Mouse (Mus musculus) testis, postnatal 14 days (tissue): ENCODE data around the gene Tars.

Experiments
- DNase-seq: peaks from one replicate; pipeline ENCODE4 v3.0.0; 2021; ENCODE audit warnings: low spot score

Gene Tars

GRCm38 (mm10) chr15:11399356-11400067, at the start of gene Tars:
Tars (minus strand) TSS chr15:11399665.
- peak; percentile 97 for DNase-seq

- DNase-seq, result no peak
Observed at GRCm38 (mm10) chr15:11437361-11437760, 37.9 kb upstream of the Tars start.

GRCm38 (mm10) chr15:11436709-11437280, 37.3 kb upstream of the Tars start:
- no peak for DNase-seq

GRCm38 (mm10) chr15:11426899-11427298, 27.4 kb upstream of the Tars start:
- DNase-seq, result no peak

GRCm38 (mm10) chr15:11413484-11413883, 14.0 kb upstream of the Tars start:
- no peak for DNase-seq

GRCm38 (mm10) chr15:11412542-11412941, 13.1 kb upstream of the Tars start:
- DNase-seq, result no peak

GRCm38 (mm10) chr15:11411846-11412245, 12.4 kb upstream of the Tars start:
- no peak for DNase-seq

- DNase-seq, result no peak
Observed at GRCm38 (mm10) chr15:11408155-11408826, 8.8 kb upstream of the Tars start.

- DNase-seq, result peak; percentile 22
Observed at GRCm38 (mm10) chr15:11407381-11407780, 7.9 kb upstream of the Tars start.

GRCm38 (mm10) chr15:11406769-11407168, 7.3 kb upstream of the Tars start:
- DNase-seq, result peak; percentile 32

GRCm38 (mm10) chr15:11398676-11399350, 652 bp downstream of the Tars start:
- no peak for DNase-seq

GRCm38 (mm10) chr15:11396421-11396820, 3.0 kb downstream of the Tars start:
- DNase-seq, result no peak

- DNase-seq, result no peak
Observed at GRCm38 (mm10) chr15:11392903-11393302, 6.6 kb downstream of the Tars start.

- no peak for DNase-seq
Observed at GRCm38 (mm10) chr15:11383796-11384195, 15.7 kb downstream of the Tars start.

- no peak for DNase-seq
Observed at GRCm38 (mm10) chr15:11382585-11382984, 16.9 kb downstream of the Tars start.

- no peak for DNase-seq
Observed at GRCm38 (mm10) chr15:11380616-11381015, 18.8 kb downstream of the Tars start.

- no peak for DNase-seq
Observed at GRCm38 (mm10) chr15:11380087-11380530, 19.4 kb downstream of the Tars start.

GRCm38 (mm10) chr15:11379431-11380086, 19.9 kb downstream of the Tars start:
- no peak for DNase-seq

GRCm38 (mm10) chr15:11370477-11371085, 28.9 kb downstream of the Tars start:
- DNase-seq, result no peak

- DNase-seq, result no peak
Observed at GRCm38 (mm10) chr15:11369572-11369971, 29.9 kb downstream of the Tars start.

GRCm38 (mm10) chr15:11364795-11365194, 34.7 kb downstream of the Tars start:
- no peak for DNase-seq

- DNase-seq, result no peak
Observed at GRCm38 (mm10) chr15:11364112-11364511, 35.4 kb downstream of the Tars start.
